Mouse (Mus musculus): ENCODE results near the gene Max. TPM values are rescaled to one million over a fixed set of nuclear protein-coding genes. Genes with fewer than 3 reads are reported as not detected.

The Max gene
- polyA plus RNA-seq, 1 experiment from 2014 or later = 48.0 TPM

DNA sequence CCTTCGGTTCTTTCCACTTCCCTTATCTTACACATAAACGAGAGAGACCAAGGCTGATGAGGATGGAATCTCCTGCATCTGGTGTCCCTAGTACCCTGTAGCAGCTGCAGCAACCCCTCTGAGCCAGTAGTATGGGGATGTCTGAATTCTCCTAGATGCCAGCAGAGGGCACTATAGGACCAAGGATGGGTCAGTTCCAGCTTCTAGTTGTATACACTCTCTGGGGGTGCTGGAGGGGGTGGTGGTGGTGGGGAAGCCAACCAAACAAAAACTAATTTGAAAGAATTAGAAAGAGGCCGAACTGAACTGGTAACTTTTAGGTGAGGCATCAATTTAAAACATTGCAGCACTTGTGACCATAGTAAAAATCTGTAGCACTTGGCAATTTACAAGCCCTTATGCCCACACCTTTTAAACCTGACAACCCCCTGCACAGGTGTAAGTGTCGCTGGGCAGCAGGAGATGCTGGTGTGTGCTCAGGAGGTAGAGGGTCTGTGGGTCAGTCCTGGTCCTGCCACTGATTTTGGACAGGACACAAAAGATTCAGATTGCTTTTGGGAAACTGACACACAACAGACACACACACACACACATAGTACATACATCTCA, 38.2 kb upstream of the Max start:
- H3K9ac ChIP-seq (replicated peaks; ENCODE audit: low read length) = no peak overlapping the region
- H3K27ac ChIP-seq (replicated peaks; ENCODE audit: low read depth, low read length) = no peak overlapping the region
- no peaks in the 10 kb centered on the region for H3K9me3 ChIP-seq (replicated peaks; ENCODE audit: control insufficient read depth, low read length)
- H3K4me1 ChIP-seq (ENCODE audit: control insufficient read depth, insufficient read depth, low read length) = no peaks in the 10 kb centered on the region
- ATAC-seq (replicated peaks; ENCODE audit: insufficient number of reproducible peaks, low FRiP score, low TSS enrichment, low read depth) = peak; percentile 77; the same call in 1 of the 2 replicates
- H3K27me3 ChIP-seq (ENCODE audit: control insufficient read depth, insufficient read depth, low read length) = no peaks in the 10 kb centered on the region
- DNase-seq (ENCODE audit: low spot score) = peak; percentile 87
- no peaks in the 10 kb centered on the region for H3K36me3 ChIP-seq (replicated peaks; ENCODE audit: control insufficient read depth, insufficient read depth, low read depth, low read length)
- 19% methylated on average over 4 of the region's 4 CpGs for WGBS
- no peak overlapping the region for H3K4me2 ChIP-seq (ENCODE audit: low read depth, low read length)
- H3K4me3 ChIP-seq (ENCODE audit: low read depth, low read length) = no peak overlapping the region

- no peaks in the 10 kb centered on the region for H3K27me3 ChIP-seq (ENCODE audit: control insufficient read depth, insufficient read depth, low read length)
- no peak for ATAC-seq (replicated peaks; ENCODE audit: insufficient number of reproducible peaks, low FRiP score, low TSS enrichment, low read depth)
Observed at GRCm38 (mm10) chr12:76994766-76995165, 32.8 kb upstream of the Max start.

GRCm38 (mm10) chr12:76992891-76993529, 31.0 kb upstream of the Max start:
- WGBS = 90% methylated on average over 16 of the region's 16 CpGs
- Histone ChIP-seq H3K4me2 (ENCODE audit: low read depth, low read length) (no peak overlapping the region), H3K9me3 (replicated peaks; ENCODE audit: control insufficient read depth, low read length) (no peaks in the 10 kb centered on the region), H3K27ac (replicated peaks; ENCODE audit: low read depth, low read length) (no peak overlapping the region), H3K4me3 (ENCODE audit: low read depth, low read length) (no peak overlapping the region), H3K36me3 (replicated peaks; ENCODE audit: control insufficient read depth, insufficient read depth, low read depth, low read length) (no peaks in the 10 kb centered on the region), H3K27me3 (ENCODE audit: control insufficient read depth, insufficient read depth, low read length) (no peaks in the 10 kb centered on the region), H3K9ac (replicated peaks; ENCODE audit: low read length) (no peak overlapping the region), H3K4me1 (ENCODE audit: control insufficient read depth, insufficient read depth, low read length) (no peaks in the 10 kb centered on the region)
- DNase-seq (ENCODE audit: low spot score) (no peak), ATAC-seq (replicated peaks; ENCODE audit: insufficient number of reproducible peaks, low FRiP score, low TSS enrichment, low read depth) (no peak)

More at GRCm38 (mm10) chr12:76994766-76995165, 32.8 kb upstream of the Max start:
- H3K4me2 ChIP-seq (ENCODE audit: low read depth, low read length) = no peak overlapping the region
- no peak overlapping the region for H3K9ac ChIP-seq (replicated peaks; ENCODE audit: low read length)
- 93% methylated on average over 5 of the region's 5 CpGs for WGBS
- H3K9me3 ChIP-seq (replicated peaks; ENCODE audit: control insufficient read depth, low read length) = no peaks in the 10 kb centered on the region
- H3K4me3 ChIP-seq (ENCODE audit: low read depth, low read length) = no peak overlapping the region
- no peaks in the 10 kb centered on the region for H3K36me3 ChIP-seq (replicated peaks; ENCODE audit: control insufficient read depth, insufficient read depth, low read depth, low read length)
- no peak overlapping the region for H3K27ac ChIP-seq (replicated peaks; ENCODE audit: low read depth, low read length)
- H3K4me1 ChIP-seq (ENCODE audit: control insufficient read depth, insufficient read depth, low read length) = no peaks in the 10 kb centered on the region
- DNase-seq (ENCODE audit: low spot score) = no peak

GRCm38 (mm10) chr12:76982818-76983471, 20.9 kb upstream of the Max start:
- no peak for ATAC-seq (replicated peaks; ENCODE audit: insufficient number of reproducible peaks, low FRiP score, low TSS enrichment, low read depth)
- Histone ChIP-seq H3K4me3 (ENCODE audit: low read depth, low read length) (no peak overlapping the region), H3K27me3 (ENCODE audit: control insufficient read depth, insufficient read depth, low read length) (no peaks in the 10 kb centered on the region), H3K9me3 (replicated peaks; ENCODE audit: control insufficient read depth, low read length) (no peaks in the 10 kb centered on the region), H3K9ac (replicated peaks; ENCODE audit: low read length) (no peak overlapping the region), H3K4me2 (ENCODE audit: low read depth, low read length) (no peak overlapping the region), H3K36me3 (replicated peaks; ENCODE audit: control insufficient read depth, insufficient read depth, low read depth, low read length) (no peaks in the 10 kb centered on the region), H3K4me1 (ENCODE audit: control insufficient read depth, insufficient read depth, low read length) (no peaks in the 10 kb centered on the region), H3K27ac (replicated peaks; ENCODE audit: low read depth, low read length) (no peak overlapping the region)
- WGBS = 88% methylated on average over 16 of the region's 16 CpGs
- DNase-seq (ENCODE audit: low spot score) = no peak

GRCm38 (mm10) chr12:76979530-76979929, 17.5 kb upstream of the Max start:
- ATAC-seq (replicated peaks; ENCODE audit: insufficient number of reproducible peaks, low FRiP score, low TSS enrichment, low read depth) (no peak), DNase-seq (ENCODE audit: low spot score) (no peak)
- no peak overlapping the region for H3K27ac ChIP-seq (replicated peaks; ENCODE audit: low read depth, low read length)

GRCm38 (mm10) chr12:76972669-76973068, 10.7 kb upstream of the Max start:
- DNase-seq (ENCODE audit: low spot score) (no peak), ATAC-seq (replicated peaks; ENCODE audit: insufficient number of reproducible peaks, low FRiP score, low TSS enrichment, low read depth) (no peak)
- Histone ChIP-seq H3K4me1 (ENCODE audit: control insufficient read depth, insufficient read depth, low read length) (no peaks in the 10 kb centered on the region), H3K9me3 (replicated peaks; ENCODE audit: control insufficient read depth, low read length) (no peaks in the 10 kb centered on the region), H3K4me3 (ENCODE audit: low read depth, low read length) (no peak overlapping the region), H3K9ac (replicated peaks; ENCODE audit: low read length) (no peak overlapping the region), H3K27me3 (ENCODE audit: control insufficient read depth, insufficient read depth, low read length) (no peaks in the 10 kb centered on the region), H3K4me2 (ENCODE audit: low read depth, low read length) (no peak overlapping the region), H3K36me3 (replicated peaks; ENCODE audit: control insufficient read depth, insufficient read depth, low read depth, low read length) (no peaks in the 10 kb centered on the region), H3K27ac (replicated peaks; ENCODE audit: low read depth, low read length) (no peak overlapping the region)
- 86% methylated on average over 10 of the region's 10 CpGs for WGBS

More at GRCm38 (mm10) chr12:76979530-76979929, 17.5 kb upstream of the Max start:
- no peaks in the 10 kb centered on the region for H3K9me3 ChIP-seq (replicated peaks; ENCODE audit: control insufficient read depth, low read length)
- WGBS = 85% methylated on average over 3 of the region's 3 CpGs
- H3K27me3 ChIP-seq (ENCODE audit: control insufficient read depth, insufficient read depth, low read length) = no peaks in the 10 kb centered on the region
- no peaks in the 10 kb centered on the region for H3K4me1 ChIP-seq (ENCODE audit: control insufficient read depth, insufficient read depth, low read length)
- no peak overlapping the region for H3K9ac ChIP-seq (replicated peaks; ENCODE audit: low read length)
- H3K4me2 ChIP-seq (ENCODE audit: low read depth, low read length) = no peak overlapping the region
- no peaks in the 10 kb centered on the region for H3K36me3 ChIP-seq (replicated peaks; ENCODE audit: control insufficient read depth, insufficient read depth, low read depth, low read length)
- no peak overlapping the region for H3K4me3 ChIP-seq (ENCODE audit: low read depth, low read length)

- H3K27me3 ChIP-seq (ENCODE audit: control insufficient read depth, insufficient read depth, low read length) = no peaks in the 10 kb centered on the region
- 90% methylated on average over 11 of the region's 11 CpGs for WGBS
- H3K27ac ChIP-seq (replicated peaks; ENCODE audit: low read depth, low read length) = no peak overlapping the region
- no peaks in the 10 kb centered on the region for H3K9me3 ChIP-seq (replicated peaks; ENCODE audit: control insufficient read depth, low read length)
- no peak overlapping the region for H3K4me3 ChIP-seq (ENCODE audit: low read depth, low read length)
- ATAC-seq (replicated peaks; ENCODE audit: insufficient number of reproducible peaks, low FRiP score, low TSS enrichment, low read depth) = no peak
- H3K9ac ChIP-seq (replicated peaks; ENCODE audit: low read length) = no peak overlapping the region
- DNase-seq (ENCODE audit: low spot score) = no peak
- no peaks in the 10 kb centered on the region for H3K4me1 ChIP-seq (ENCODE audit: control insufficient read depth, insufficient read depth, low read length)
- no peak overlapping the region for H3K4me2 ChIP-seq (ENCODE audit: low read depth, low read length)
- H3K36me3 ChIP-seq (replicated peaks; ENCODE audit: control insufficient read depth, insufficient read depth, low read depth, low read length) = no peaks in the 10 kb centered on the region
Observed at GRCm38 (mm10) chr12:76972241-76972640, 10.2 kb upstream of the Max start.

DNA sequence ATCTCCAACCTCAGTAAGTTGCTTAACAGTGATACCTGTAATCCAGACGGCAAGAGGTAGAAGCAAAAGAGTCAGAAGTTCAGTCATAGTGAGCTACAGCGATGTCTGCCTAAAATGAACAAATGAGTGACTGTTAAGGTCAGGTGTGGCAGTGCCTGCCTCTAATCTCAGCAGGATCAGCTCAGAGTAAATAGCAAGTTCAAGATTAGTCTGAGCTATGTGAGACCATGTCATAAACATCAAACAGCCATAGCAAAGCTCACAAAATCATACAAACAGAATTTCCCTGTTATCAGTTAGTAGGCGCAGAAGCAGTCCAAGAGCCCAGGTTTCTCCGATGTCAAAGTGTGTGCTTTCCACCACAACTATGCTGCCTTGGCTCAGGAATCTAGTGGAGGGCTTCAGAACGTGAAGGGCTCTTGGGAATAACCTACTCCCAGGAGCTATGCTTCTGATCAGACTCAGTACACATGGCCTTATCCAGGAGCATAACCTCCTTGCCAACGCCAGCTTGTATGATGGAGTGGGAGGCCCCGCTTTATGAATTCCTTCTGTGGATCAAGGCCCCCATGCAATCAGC, 9.7 kb upstream of the Max start:
- no peak overlapping the region for H3K9ac ChIP-seq (replicated peaks; ENCODE audit: low read length)
- H3K4me2 ChIP-seq (ENCODE audit: low read depth, low read length) = no peak overlapping the region
- no peaks in the 10 kb centered on the region for H3K4me1 ChIP-seq (ENCODE audit: control insufficient read depth, insufficient read depth, low read length)
- ATAC-seq (replicated peaks; ENCODE audit: insufficient number of reproducible peaks, low FRiP score, low TSS enrichment, low read depth) (no peak), DNase-seq (ENCODE audit: low spot score) (no peak)
- no peak overlapping the region for H3K27ac ChIP-seq (replicated peaks; ENCODE audit: low read depth, low read length)
- no peaks in the 10 kb centered on the region for H3K36me3 ChIP-seq (replicated peaks; ENCODE audit: control insufficient read depth, insufficient read depth, low read depth, low read length)
- WGBS = 79% methylated on average over 7 of the region's 7 CpGs
- H3K9me3 ChIP-seq (replicated peaks; ENCODE audit: control insufficient read depth, low read length) = no peaks in the 10 kb centered on the region
- H3K4me3 ChIP-seq (ENCODE audit: low read depth, low read length) = no peak overlapping the region
- no peaks in the 10 kb centered on the region for H3K27me3 ChIP-seq (ENCODE audit: control insufficient read depth, insufficient read depth, low read length)

Measured in embryonic facial prominence, embryonic 11.5 days (tissue).